Mouse (Mus musculus): ENCODE measurements around the gene Arpp19.

GRCm38 (mm10) chr9:75001611-75002204, 35.7 kb upstream of the Arpp19 start:
- TF ChIP-seq CTCF (IDR thresholded peaks at IDR 0.05; ENCODE audit: insufficient read depth, low read depth, low read length): no peak
- no peak for TF ChIP-seq POLR2A (IDR thresholded peaks at IDR 0.05; ENCODE audit: insufficient read depth, low read depth, low read length)
